Mouse (Mus musculus) layer of hippocampus, adult 2 months (tissue): ENCODE data around the gene Ak4. TPM values are rescaled to one million over a fixed set of nuclear protein-coding genes. Genes with fewer than 3 reads are reported as not detected.

Experiments used
- DNase-seq, 2 experiments: peaks; one replicate each; pipeline ENCODE4 v3.0.0; 2022; ENCODE audit warnings: low spot score in 2 of 2
- H3K27ac ChIP-seq: fragments of 200-600 bp; 2 replicates; pipeline ENCODE4 v1.8.1; 2022
- H3K4me3 ChIP-seq: fragments of 200-600 bp; 2 replicates; pipeline ENCODE4 v1.8.1; 2022; ENCODE audit warnings: mild to moderate bottlenecking
- CTCF ChIP-seq: fragments of 200-600 bp; conservative IDR thresholded peaks from 2 replicates; pipeline ENCODE4 v1.8.1; 2022; ENCODE audit warnings: antibody characterized with exemption, mild to moderate bottlenecking, moderate library complexity
- total RNA-seq, 2 experiments: library from RNA; stranded (reverse); gene quantifications; 2 replicates each; pipeline ENCODE4 v1.2.3; 2021

Ak4 gene
- total RNA-seq, 2 experiments from 2014 or later: 63.0 to 63.2 TPM

- Histone ChIP-seq H3K4me3 (no peak overlapping the region), H3K27ac (no peak overlapping the region)
- DNase-seq: no peak
- TF ChIP-seq CTCF: no peak
Measured at GRCm38 (mm10) chr4:101395021-101395533, 24.0 kb upstream of the Ak4 start.

- no peak overlapping the region for H3K27ac ChIP-seq
- DNase-seq: no peak
- TF ChIP-seq CTCF: no peak
- no peak overlapping the region for H3K4me3 ChIP-seq
Measured at GRCm38 (mm10) chr4:101400025-101400594, 19.0 kb upstream of the Ak4 start.

- DNase-seq: no peak
- Histone ChIP-seq H3K4me3 (no peak overlapping the region), H3K27ac (no peak overlapping the region)
- TF ChIP-seq CTCF: no peak
Measured at GRCm38 (mm10) chr4:101401945-101402344, 17.1 kb upstream of the Ak4 start.

- no peak for TF ChIP-seq CTCF
Measured at GRCm38 (mm10) chr4:101404863-101405262, 14.2 kb upstream of the Ak4 start.

GRCm38 (mm10) chr4:101406411-101407196, 12.5 kb upstream of the Ak4 start:
- Histone ChIP-seq H3K27ac (no peak overlapping the region), H3K4me3 (no peak overlapping the region)
- TF ChIP-seq CTCF: no peak
- no peak for DNase-seq

More at GRCm38 (mm10) chr4:101404863-101405262, 14.2 kb upstream of the Ak4 start:
- no peak overlapping the region for H3K4me3 ChIP-seq
- no peak overlapping the region for H3K27ac ChIP-seq
- DNase-seq: peak; percentile 29 to 51

DNA sequence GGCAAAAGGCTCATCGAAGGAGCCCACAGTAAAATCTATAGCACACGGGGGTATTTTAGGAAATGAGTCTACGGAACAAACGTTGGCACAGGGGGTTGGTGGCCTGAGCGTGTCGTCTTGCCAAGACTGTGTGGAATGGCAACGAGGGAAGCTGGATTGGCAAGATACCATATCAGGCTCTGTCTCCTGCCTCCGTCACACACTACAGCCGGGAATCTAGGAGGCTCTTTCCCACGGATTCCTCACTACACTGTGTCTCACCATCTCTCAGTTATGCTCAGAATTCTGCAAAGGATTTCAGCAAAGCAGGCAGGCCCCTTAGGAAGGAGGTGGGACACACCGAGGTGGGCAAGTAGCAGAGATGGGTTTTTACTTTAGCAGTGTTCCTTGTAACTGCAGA, 2.1 kb upstream of the Ak4 start:
- Histone ChIP-seq H3K4me3 (no peak overlapping the region), H3K27ac (peak overlapping the region; percentile 43; the same call in 1 of the 2 replicates)
- DNase-seq: no peak
- no peak for TF ChIP-seq CTCF

DNA sequence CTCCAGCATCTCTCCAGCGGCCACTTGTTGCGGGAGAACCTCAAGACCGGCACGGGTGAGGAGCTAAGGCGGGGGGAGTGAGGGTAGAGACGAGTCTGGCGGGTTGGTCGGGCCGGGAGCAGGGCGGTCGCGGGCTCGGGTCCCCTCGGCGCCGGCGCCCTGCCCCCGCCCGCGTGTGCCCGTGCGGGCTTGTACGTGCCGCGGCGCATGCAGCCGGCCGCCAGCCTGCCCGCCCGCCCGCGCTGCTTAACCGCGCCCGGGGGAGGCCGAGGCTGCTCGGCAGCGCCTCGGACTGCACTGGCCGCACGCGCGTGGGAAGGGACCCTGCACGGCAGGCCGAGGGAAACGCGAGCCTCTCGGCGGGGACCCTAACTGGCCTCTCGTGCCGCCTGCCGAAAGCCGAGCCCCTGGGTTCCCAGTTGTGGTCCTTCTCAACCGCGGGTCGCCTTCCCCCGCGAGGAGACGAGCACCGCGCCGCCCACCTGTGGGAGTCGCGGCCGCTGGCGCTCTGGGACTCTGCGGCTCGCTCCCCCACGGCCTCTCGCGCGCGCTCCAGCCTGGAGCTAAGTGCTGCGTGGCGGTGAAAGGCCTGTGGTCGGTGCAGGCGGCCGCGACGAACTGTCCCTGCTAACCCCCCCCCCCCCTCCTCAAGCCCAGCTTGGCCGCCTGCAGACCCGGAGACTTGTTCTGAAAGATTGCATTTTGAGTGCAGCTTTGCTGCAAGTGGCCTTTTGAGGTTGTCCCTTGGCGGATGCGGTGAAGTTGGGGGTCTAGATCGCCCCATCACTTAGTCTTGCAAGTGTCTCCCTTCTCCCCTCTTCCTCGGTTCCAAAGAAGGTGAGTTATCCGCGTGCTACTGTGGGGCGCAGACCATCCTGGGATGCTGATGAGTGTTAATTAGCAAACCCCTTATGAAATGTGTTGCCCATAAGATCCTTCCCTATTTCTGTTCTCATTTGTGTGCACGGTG, 1.1 kb downstream of the Ak4 start:
- Histone ChIP-seq H3K27ac (peak overlapping the region; percentile 92), H3K4me3 (peak overlapping the region; percentile 84)
- no peak for DNase-seq
- TF ChIP-seq CTCF: no peak

- TF ChIP-seq CTCF: no peak
- no peak for DNase-seq
- peak overlapping the region; percentile 72; the same call in 1 of the 2 replicates for H3K27ac ChIP-seq
- no peak overlapping the region for H3K4me3 ChIP-seq
Measured at GRCm38 (mm10) chr4:101422996-101423395, 3.9 kb downstream of the Ak4 start.

DNA sequence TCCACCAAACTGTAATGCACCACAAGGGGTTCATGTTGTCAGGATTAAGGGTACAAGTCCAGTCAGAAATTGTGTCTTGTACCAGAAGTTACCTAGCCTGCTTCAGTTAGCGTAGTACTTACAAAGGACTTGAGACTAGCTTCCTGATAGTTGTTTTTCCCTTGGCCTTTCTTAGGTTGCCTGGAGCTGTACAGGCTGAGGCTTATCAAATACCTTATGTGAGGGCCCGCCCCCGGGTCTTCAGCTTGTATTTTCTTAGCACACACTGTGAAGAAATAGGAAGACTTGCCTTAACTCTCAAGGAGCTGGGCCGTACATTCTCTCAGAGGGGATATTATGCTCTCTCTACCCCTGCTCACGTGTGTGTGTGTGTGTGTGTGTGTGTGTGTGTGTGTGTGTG, 4.5 kb downstream of the Ak4 start:
- Histone ChIP-seq H3K27ac (peak overlapping the region; percentile 72; the same call in 1 of the 2 replicates), H3K4me3 (no peak overlapping the region)
- TF ChIP-seq CTCF: no peak
- DNase-seq: no peak

DNA sequence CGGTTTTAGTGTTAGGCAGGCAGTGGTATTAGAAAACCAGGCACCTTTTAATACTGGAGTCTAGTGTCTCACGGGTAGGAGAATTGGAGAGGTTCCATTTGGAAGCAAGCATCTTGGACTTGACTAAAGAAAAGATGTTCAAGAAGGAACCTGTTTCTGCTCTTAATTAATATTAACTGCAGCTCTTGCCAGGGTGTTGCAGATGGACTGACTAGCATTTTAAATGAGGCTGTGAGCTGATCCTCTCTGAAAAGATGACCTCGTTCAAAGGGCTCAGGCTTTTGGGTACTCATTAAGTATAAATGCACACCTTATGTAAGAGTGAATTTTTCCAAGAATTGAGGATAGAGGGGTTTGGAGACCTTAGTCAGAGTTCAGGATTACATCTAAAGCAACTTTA, 5.4 kb downstream of the Ak4 start:
- peak in 1 of 2 experiments; percentile 55 for DNase-seq
- Histone ChIP-seq H3K4me3 (no peak overlapping the region), H3K27ac (peak overlapping the region; percentile 82)
- no peak for TF ChIP-seq CTCF

DNA sequence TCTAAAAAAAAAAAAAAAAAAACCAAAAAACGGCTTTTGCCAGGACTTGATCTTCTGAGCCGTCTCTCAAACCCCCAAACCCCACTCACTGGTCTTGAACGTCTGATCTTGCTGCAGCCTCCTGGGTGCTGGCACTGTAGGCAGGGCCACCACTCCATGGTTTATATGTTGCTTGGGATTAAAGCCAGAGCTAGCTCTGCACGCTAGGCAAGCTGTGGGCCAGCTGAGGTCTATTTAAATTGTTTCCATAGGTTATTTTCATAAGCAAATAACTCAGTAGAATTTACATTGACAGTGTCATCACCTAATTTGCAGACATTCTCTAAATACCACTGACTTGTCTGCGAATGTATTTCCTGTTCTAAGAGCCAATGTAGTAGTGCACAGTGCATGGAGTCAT, 6.0 kb downstream of the Ak4 start:
- no peak for TF ChIP-seq CTCF
- DNase-seq: no peak
- peak overlapping the region; percentile 82 for H3K27ac ChIP-seq
- no peak overlapping the region for H3K4me3 ChIP-seq

DNA sequence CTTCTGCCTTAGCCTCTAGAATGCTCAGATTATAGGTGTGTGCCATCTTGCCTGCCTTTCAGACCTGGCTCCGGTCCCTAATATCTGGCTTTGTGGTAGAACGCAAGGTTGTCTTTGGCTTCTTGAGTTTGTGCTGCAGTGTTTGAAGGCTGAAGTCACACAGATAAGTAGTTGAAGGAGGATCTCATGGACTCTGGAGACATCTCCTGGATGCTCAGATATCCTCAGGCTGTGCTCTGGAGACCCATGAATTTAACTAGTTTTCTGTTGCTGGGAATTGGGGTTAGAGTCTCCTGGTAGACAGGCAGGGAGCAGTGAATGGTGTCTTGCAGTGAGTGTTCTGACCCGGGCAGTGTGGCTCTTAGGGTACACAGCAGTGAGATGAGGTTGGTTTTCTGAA, 6.6 kb downstream of the Ak4 start:
- peak; percentile 51 for TF ChIP-seq CTCF
- Histone ChIP-seq H3K27ac (peak overlapping the region; percentile 82), H3K4me3 (no peak overlapping the region)
- no peak for DNase-seq

DNA sequence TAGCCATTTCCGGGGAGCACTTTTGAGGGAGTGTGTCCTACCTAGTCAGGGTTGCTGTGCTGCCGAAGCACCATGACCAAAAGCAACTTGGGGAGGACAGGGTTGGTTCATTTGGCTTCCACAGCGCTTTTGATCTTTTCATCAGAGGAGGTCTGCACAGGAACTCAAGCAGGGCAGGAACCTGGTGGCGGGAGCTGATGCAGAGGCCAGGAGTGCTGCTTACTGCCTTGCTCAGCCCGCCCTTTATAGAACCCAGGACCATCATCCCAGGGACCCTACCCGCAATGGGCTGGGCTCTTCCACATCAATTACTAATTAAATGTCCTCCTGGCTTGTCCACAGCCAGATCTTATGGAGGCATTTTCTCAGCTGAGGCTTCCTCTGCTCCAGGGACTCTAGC, 7.5 kb downstream of the Ak4 start:
- TF ChIP-seq CTCF: no peak
- no peak for DNase-seq
- H3K4me3 ChIP-seq: no peak overlapping the region
- no peak overlapping the region for H3K27ac ChIP-seq
